Mouse (Mus musculus) neural tube, embryonic 14.5 days (tissue): Measurements from ENCODE around the gene Gm3685. TPM values are rescaled to one million over a fixed set of nuclear protein-coding genes. Genes with fewer than 3 reads are reported as not detected.
A peak's percentile ranks its signal among the peaks of the same experiment; 100 is the strongest.
"Not testable (repeated sequence)": the region's sequence is repeated elsewhere in the genome, so short reads cannot be mapped to it uniquely, and the experiment has no call there.

Experiments used
- ATAC-seq: fragments of 200-750 bp; cut with Nextera tagmentation; 2 replicates; pipeline ENCODE4 v1.8.0; 2017; ENCODE audit warnings: low read depth, mild to moderate bottlenecking, moderate TSS enrichment, moderate library complexity
- H3K27ac ChIP-seq: fragments of 300-500 bp; sonication (generic); 2 replicates; pipeline ENCODE4 v1.5.1; 2014; ENCODE audit warnings: low read depth, mild to moderate bottlenecking, control low read depth, low read length, moderate library complexity, mixed read lengths
- H3K27me3 ChIP-seq: fragments of 300-500 bp; sonication (generic); 2 replicates; pipeline ENCODE4 v1.6.1; 2014; ENCODE audit warnings: low read length; ENCODE audit not compliant: control insufficient read depth, insufficient read depth
- H3K36me3 ChIP-seq: fragments of 300-500 bp; sonication (generic); 2 replicates; pipeline ENCODE4 v1.6.1; 2014; ENCODE audit warnings: low read length, mixed read lengths; ENCODE audit not compliant: control insufficient read depth, insufficient read depth
- H3K4me1 ChIP-seq: fragments of 300-500 bp; sonication (generic); 2 replicates; pipeline ENCODE4 v1.6.1; 2014; ENCODE audit warnings: low read length; ENCODE audit not compliant: control insufficient read depth, insufficient read depth
- H3K4me2 ChIP-seq: fragments of 300-500 bp; sonication (generic); 2 replicates; pipeline ENCODE4 v1.6.1; 2014; ENCODE audit warnings: mild to moderate bottlenecking, low read depth, low read length, control low read depth
- H3K4me3 ChIP-seq: fragments of 300-500 bp; sonication (generic); 2 replicates; pipeline ENCODE4 v1.5.1; 2014; ENCODE audit warnings: low read depth, low read length, control low read depth, mixed read lengths
- H3K9ac ChIP-seq: fragments of 300-500 bp; sonication (generic); replicated peaks from 2 replicates; pipeline ENCODE4 v1.6.1; 2014; ENCODE audit warnings: low read depth, mild to moderate bottlenecking, control low read depth, low read length, mixed read lengths
- H3K9me3 ChIP-seq: fragments of 300-500 bp; sonication (generic); 2 replicates; pipeline ENCODE4 v1.6.1; 2016; ENCODE audit warnings: low read length; ENCODE audit not compliant: control insufficient read depth
- WGBS: fragments of 180-500 bp; shearing (Covaris S2); extraction: QIAGEN DNeasy Blood & Tissue Kit; methylation state at CpG from one replicate; pipeline ENCODE4 v1.1.7; 2014; 5-methylcytosine and 5-hydroxymethylcytosine counted together
- polyA plus RNA-seq: library from polyadenylated mRNA; unstranded; fragments of >200 nt; fragmentation: Nextera tagmentation; extraction: Ambion mirVana; gene quantifications from 2 replicates; pipeline ENCODE4 v1.2.1, GENCODE M21; 2014

Gm3685 gene
- polyA plus RNA-seq = not detected in 2 replicates

- H3K4me3 ChIP-seq, ATAC-seq, H3K9ac ChIP-seq, H3K36me3 ChIP-seq, H3K27me3 ChIP-seq, H3K27ac ChIP-seq, H3K4me2 ChIP-seq, H3K4me1 ChIP-seq, H3K9me3 ChIP-seq: not testable (repeated sequence)
- WGBS = no CpG with 5 or more reads among the region's 2 CpGs
Measured at GRCm38 (mm10) chr14:7044870-7045269, at the start of gene Gm3685. Gene Gm3685 (minus strand): TSS chr14:7044970.

DNA sequence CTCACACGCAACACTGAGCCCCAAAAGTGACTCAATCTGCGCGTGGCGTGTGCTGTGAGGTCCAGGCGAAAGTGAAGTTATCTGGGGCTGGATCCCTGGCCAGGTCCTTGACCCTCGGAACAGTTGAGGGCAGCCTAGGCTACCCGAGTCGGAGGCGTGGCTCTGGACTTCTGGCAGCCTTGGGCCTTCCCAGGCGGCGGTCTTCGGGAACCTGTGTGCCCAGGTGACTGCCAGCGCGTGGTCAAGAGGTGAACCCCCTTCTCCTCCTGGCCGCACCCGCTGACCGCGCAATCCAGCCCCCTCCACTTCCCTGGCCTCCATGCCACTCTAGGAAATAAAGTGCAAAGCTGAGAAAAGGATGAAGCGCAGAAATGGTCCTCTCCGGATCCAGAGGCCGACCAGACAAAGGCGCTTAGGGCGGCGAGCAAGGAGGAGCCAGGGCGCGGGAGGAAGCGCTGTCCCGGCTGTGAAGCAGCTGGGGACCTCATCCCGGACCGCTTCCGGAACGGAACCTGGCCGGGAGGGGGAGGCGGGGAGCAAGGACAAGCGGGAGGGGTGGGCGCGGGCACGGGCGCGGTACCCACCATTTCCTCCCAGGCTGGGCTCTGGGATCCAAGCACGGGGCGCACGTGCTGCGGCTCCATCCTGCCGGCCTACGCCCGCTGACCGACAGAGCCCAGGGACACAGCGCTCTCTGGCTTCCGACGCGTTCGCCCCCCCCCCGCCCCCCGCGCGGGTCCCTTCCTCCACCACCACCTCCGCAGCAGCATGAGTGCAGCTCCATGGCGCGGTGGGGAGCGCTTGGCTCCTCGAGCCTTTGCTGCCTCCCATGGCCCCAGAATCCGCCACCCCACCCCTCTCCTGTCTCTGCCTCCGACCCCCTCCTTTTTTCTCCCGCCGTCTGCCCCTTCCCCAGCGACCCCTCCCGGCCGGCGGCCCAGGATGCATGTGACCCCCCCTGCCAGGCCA is 17.7 kb downstream of the Gm3685 start, which contains the start of gene Gm10406:
Gm10406 (minus strand) TSS at position 669 of the 969 bp plus-strand sequence.
- H3K36me3 ChIP-seq, H3K9me3 ChIP-seq, ATAC-seq, H3K4me1 ChIP-seq, H3K27me3 ChIP-seq, H3K27ac ChIP-seq: not testable (repeated sequence)
- Histone ChIP-seq H3K9ac (peak within 1 kb of the TSS; percentile 52), H3K4me2 (peak within 1 kb of the TSS; percentile 63), H3K4me3 (peak within 1 kb of the TSS; percentile 38)
- WGBS = 1% methylated on average over 51 of the region's 70 CpGs

DNA sequence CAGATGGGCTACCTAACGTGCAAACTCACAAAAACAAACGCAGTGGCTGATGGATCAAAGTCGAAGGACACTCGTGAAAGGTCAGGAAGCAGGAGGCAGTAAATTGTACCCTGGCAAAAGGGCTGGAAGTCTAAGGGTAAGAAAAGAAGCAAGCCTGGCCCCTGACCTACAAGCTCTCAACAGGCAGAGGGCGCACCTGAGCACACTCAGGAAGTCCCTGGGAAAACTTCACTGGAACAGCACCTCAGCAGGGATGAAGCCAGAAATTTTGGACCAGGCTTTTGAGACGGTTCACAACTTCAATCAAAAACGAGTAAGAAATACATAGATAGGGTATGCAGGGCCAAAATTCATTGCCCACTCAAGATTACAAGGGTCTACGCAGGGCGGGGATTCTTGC is 18.5 kb downstream of the Gm3685 start:
- not testable (repeated sequence) for ATAC-seq, H3K36me3 ChIP-seq, H3K27me3 ChIP-seq, H3K9ac ChIP-seq, H3K4me3 ChIP-seq, H3K27ac ChIP-seq, H3K9me3 ChIP-seq, H3K4me1 ChIP-seq
- under 1% methylated on average over 7 of the region's 9 CpGs for WGBS
- H3K4me2 ChIP-seq = peak overlapping the region; percentile 63; the same call in 1 of the 2 replicates

Other genes starting within 250 kb of the Gm3685 start
- gene Gm3642, start 204.7 kb downstream of the Gm3685 start, polyA plus RNA-seq = not detected in 2 replicates
- gene Gm3667, start 155.0 kb downstream of the Gm3685 start, polyA plus RNA-seq = 10.6 and 13.4 TPM in 2 replicates
- gene Gm6356, start 71.2 kb downstream of the Gm3685 start, polyA plus RNA-seq = not detected in 2 replicates
- 4.3 and 6.7 TPM in 2 replicates for gene Gm10406, start 17.5 kb downstream of the Gm3685 start, polyA plus RNA-seq
- 7.5 and 9.3 TPM in 2 replicates for gene Gm3696, start 55.7 kb upstream of the Gm3685 start, polyA plus RNA-seq
- gene Gm6676, start 80.4 kb upstream of the Gm3685 start, polyA plus RNA-seq = 0.13 TPM in 1 of 2 replicates, not detected in the other
- gene Gm3512, start 129.6 kb upstream of the Gm3685 start, polyA plus RNA-seq = 11.6 and 12.4 TPM in 2 replicates
- 0.13 TPM in 1 of 2 replicates, not detected in the other for gene Gm16434, start 149.6 kb upstream of the Gm3685 start, polyA plus RNA-seq
- not detected in 2 replicates for gene Gm3727, start 219.7 kb upstream of the Gm3685 start, polyA plus RNA-seq